Mouse (Mus musculus): ENCODE measurements around the gene Cd200. TPM values are rescaled to one million over a fixed set of nuclear protein-coding genes. Genes with fewer than 3 reads are reported as not detected.
"Not testable (repeated sequence)": the region's sequence is repeated elsewhere in the genome, so short reads cannot be mapped to it uniquely, and the experiment has no call there.

Cd200 gene
- polyA plus RNA-seq (2016; fragmentation: Nextera tagmentation; extraction: Ambion mirVana), result 7.1 and 10.2 TPM in 2 replicates

DNA sequence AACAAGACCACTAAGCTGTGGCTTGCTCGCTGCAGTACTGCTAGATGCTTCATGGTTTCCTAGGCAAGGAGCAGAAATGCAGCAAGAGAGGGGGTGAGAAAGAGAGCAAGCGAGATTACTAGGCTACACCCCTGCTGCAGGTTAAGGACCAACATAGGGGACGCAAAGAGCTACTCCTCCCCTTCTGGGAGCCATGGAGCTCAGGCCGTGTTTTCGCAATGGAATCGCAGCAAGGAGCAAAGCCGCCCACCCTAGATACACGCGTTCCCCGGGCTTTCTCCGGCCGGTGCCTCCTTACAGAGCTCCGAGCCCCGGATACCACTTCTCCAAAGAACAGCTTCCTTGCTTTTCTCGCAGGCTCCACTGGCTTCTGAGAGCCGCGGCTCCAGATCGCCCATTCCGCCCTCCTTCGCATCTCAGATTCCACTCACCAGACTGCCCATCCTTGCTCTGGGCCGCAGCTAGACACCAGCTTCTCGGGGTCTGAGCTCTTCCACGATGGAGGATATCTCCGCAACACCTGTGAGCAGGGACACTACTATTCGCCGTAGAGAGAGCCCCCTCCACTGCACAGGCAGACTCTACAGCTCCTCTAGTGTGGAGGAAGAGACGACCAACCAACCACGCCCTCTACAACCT lies at the start of gene Cd200:
Gene Cd200, minus strand, starts transcription at position 629 of the 639 bp plus-strand sequence.
- peak; percentile 56 for DNase-seq (ENCODE audit: extremely low spot score, low spot score)
- Histone ChIP-seq H3K4me1 (peaks cover 14% of the 10 kb centered on the region), H3K9me3 (no peaks in the 10 kb centered on the region), H3K4me3 (peak within 1 kb of the TSS; percentile 61), H3K27me3 (ENCODE audit: poor library complexity, severe bottlenecking) (peaks cover 18% of the 10 kb centered on the region; the same call in 1 of the 2 replicates), H3K27ac (peak within 1 kb of the TSS; percentile 82), H3K36me3 (replicated peaks) (no peaks in the 10 kb centered on the region)
- WGBS, result under 1% methylated on average over 28 of the region's 28 CpGs

- no peak for DNase-seq (ENCODE audit: extremely low spot score, low spot score)
- Histone ChIP-seq H3K36me3 (replicated peaks) (no peaks in the 10 kb centered on the region), H3K27ac (no peak overlapping the region), H3K27me3 (ENCODE audit: poor library complexity, severe bottlenecking) (no peaks in the 10 kb centered on the region), H3K9me3 (no peaks in the 10 kb centered on the region), H3K4me3 (no peak overlapping the region), H3K4me1 (no peaks in the 10 kb centered on the region)
Observed at GRCm38 (mm10) chr16:45454762-45455161, 45.9 kb upstream of the Cd200 start.

- Histone ChIP-seq H3K36me3 (replicated peaks) (no peaks in the 10 kb centered on the region), H3K4me3 (no peak overlapping the region), H3K27me3 (ENCODE audit: poor library complexity, severe bottlenecking) (no peaks in the 10 kb centered on the region), H3K9me3 (no peaks in the 10 kb centered on the region), H3K4me1 (no peaks in the 10 kb centered on the region), H3K27ac (no peak overlapping the region)
- no peak for DNase-seq (ENCODE audit: extremely low spot score, low spot score)
- WGBS, result 79% methylated on average over 1 of the region's 1 CpGs
Observed at GRCm38 (mm10) chr16:45437230-45437739, 28.4 kb upstream of the Cd200 start.

DNA sequence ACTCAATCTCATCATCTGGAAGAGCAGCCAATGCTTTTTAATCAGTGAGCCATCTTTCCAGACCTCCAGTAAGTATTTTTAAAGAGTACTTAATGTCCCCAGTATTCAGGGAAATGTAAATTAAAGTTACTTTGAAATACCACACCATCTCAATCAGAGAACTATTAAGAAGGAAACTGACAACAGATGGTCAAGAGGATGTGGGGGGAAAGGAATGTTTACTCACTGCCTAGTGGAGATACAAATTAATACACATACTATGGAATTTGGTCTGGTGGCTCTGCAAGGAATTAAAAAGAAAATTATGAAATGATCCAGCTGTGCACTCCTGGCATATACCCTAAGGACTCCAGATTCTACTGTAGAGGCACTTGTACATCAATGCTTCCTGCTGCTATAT lies 26.7 kb upstream of the Cd200 start:
- no peaks in the 10 kb centered on the region for H3K36me3 ChIP-seq (replicated peaks)
- H3K4me3 ChIP-seq, result no peak overlapping the region
- no peaks in the 10 kb centered on the region for H3K9me3 ChIP-seq
- no peak overlapping the region for H3K27ac ChIP-seq
- H3K4me1 ChIP-seq, result no peaks in the 10 kb centered on the region
- no peaks in the 10 kb centered on the region for H3K27me3 ChIP-seq (ENCODE audit: poor library complexity, severe bottlenecking)
- DNase-seq (ENCODE audit: extremely low spot score, low spot score), result no peak

DNA sequence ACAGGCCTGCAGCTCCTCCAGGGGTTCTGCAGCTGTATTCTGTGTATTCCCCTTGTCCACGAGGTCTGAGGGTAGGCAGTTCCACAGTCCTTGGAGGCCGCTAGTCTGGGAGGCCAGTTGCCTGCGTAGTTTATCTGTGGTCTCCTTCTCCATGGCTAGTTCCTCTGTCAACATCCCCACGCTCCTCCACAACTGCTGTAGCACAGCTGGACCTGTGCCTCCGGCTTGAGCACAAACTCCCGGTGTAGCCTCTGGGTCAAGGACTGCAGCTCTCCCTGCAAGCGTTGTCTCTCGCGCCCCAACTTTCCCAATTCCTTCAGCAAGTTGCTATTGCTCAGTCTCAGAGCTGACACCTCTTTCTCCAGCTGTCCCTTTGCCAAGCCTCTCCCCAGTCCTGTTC lies 18.8 kb upstream of the Cd200 start:
- Histone ChIP-seq H3K27me3 (ENCODE audit: poor library complexity, severe bottlenecking) (no peaks in the 10 kb centered on the region), H3K36me3 (replicated peaks) (no peaks in the 10 kb centered on the region), H3K27ac (no peak overlapping the region), H3K9me3 (no peaks in the 10 kb centered on the region), H3K4me1 (no peaks in the 10 kb centered on the region), H3K4me3 (no peak overlapping the region)
- DNase-seq (ENCODE audit: extremely low spot score, low spot score), result no peak
- 91% methylated on average over 9 of the region's 9 CpGs for WGBS

GRCm38 (mm10) chr16:45413497-45413896 lies 4.6 kb upstream of the Cd200 start:
- no peaks in the 10 kb centered on the region for H3K36me3 ChIP-seq (replicated peaks)
- peaks cover 3% of the 10 kb centered on the region for H3K4me1 ChIP-seq
- peaks cover 7% of the 10 kb centered on the region; the same call in 1 of the 2 replicates for H3K27me3 ChIP-seq (ENCODE audit: poor library complexity, severe bottlenecking)
- H3K4me3 ChIP-seq, result no peak overlapping the region
- DNase-seq (ENCODE audit: extremely low spot score, low spot score), result no peak
- H3K27ac ChIP-seq, result no peak overlapping the region
- no peaks in the 10 kb centered on the region for H3K9me3 ChIP-seq

- H3K36me3 ChIP-seq (replicated peaks); H3K9me3 ChIP-seq; DNase-seq (ENCODE audit: extremely low spot score, low spot score): not testable (repeated sequence)
- Histone ChIP-seq H3K27ac (peak overlapping the region; percentile 82; the same call in 1 of the 2 replicates), H3K4me3 (peak overlapping the region; percentile 61), H3K4me1 (peaks cover 14% of the 10 kb centered on the region), H3K27me3 (ENCODE audit: poor library complexity, severe bottlenecking) (peaks cover 18% of the 10 kb centered on the region; the same call in 1 of the 2 replicates)
- 37% methylated on average over 7 of the region's 7 CpGs for WGBS
Observed at GRCm38 (mm10) chr16:45409064-45409446, 202 bp upstream of the Cd200 start.

DNA sequence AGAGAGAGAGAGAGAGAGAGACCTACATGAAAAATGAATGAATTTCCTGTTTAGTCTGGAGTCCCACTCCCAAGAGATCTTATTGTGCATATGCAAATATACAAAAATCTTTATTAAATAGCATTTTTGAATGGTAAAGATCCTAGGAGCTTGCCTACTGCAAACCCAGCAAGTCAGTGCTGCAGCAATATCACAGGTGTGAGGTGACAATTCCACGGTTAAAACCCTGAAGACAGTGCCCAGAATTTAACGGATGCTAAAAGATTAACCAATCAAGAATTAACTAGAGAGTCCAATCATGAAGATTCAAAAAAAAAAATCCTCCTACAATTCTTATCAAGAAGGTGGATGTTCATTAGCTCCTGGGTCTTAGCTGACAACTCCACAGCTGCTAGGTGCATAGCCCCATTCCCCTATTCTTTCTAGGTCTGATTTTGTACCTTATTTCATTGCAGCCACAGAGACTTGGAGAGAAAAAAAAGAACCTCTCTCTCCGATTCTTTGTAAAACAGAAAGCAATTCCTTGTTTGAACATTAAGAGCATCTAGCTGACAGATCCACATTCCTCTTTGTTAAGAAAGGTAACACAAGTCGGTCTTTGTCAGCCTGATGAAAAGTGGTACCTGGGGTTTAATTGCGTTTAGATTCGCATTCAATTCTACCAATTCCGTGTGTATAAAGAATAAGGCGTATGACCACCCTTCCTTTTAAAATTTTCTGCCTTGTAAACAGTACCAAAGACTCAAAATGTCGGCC lies 1.0 kb downstream of the Cd200 start:
- H3K27ac ChIP-seq, result peak overlapping the region; percentile 82
- no peaks in the 10 kb centered on the region for H3K9me3 ChIP-seq
- no peaks in the 10 kb centered on the region for H3K36me3 ChIP-seq (replicated peaks)
- WGBS, result 40% methylated on average over 9 of the region's 9 CpGs
- peaks cover 14% of the 10 kb centered on the region for H3K4me1 ChIP-seq
- DNase-seq (ENCODE audit: extremely low spot score, low spot score), result no peak
- H3K4me3 ChIP-seq, result peak overlapping the region; percentile 61
- peaks cover 18% of the 10 kb centered on the region; the same call in 1 of the 2 replicates for H3K27me3 ChIP-seq (ENCODE audit: poor library complexity, severe bottlenecking)

DNA sequence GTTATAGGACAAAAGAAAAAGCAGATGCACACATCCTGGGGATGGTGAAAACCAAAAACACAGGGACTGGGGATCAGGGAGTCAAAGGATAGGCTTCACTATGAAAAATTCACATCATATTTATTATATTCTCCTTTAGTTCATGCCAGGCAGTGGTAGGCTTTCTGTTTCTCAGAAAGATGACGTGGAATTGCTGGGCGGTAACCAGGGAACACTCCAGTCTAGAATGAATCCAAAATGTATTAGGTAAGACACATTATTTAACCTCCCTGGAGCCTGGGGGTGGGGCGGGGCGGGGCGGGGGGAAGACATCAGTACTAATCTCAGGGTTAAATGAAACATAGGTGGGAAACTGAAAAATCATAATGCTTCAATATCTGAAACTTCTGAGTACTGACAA lies 1.8 kb downstream of the Cd200 start:
- H3K36me3 ChIP-seq (replicated peaks), result no peaks in the 10 kb centered on the region
- peaks cover 18% of the 10 kb centered on the region; the same call in 1 of the 2 replicates for H3K27me3 ChIP-seq (ENCODE audit: poor library complexity, severe bottlenecking)
- DNase-seq (ENCODE audit: extremely low spot score, low spot score), result no peak
- H3K27ac ChIP-seq, result no peak overlapping the region
- H3K9me3 ChIP-seq, result no peaks in the 10 kb centered on the region
- H3K4me1 ChIP-seq, result peaks cover 14% of the 10 kb centered on the region
- no peak overlapping the region for H3K4me3 ChIP-seq
- 93% methylated on average over 5 of the region's 5 CpGs for WGBS

DNA sequence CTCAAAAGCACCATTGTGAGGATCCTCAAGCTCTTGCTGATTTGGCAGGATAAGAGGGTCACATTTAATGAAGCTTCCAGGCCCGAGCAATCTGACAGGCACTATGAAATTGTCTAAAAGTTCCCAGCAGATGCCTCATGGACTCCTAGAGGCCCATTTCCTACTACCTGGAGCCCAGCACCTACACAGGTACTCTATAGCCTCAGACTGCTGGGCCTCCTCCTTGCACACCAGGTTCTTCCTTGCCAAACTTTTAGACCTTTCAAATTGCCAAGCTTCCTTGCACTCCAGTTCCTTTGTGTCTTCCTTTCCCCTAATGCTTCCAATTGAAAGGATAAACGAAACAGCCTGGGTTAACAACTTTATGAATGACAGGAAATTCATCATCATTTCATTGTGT lies 5.9 kb downstream of the Cd200 start:
- no peak overlapping the region for H3K27ac ChIP-seq
- no peaks in the 10 kb centered on the region for H3K9me3 ChIP-seq
- peaks cover 6% of the 10 kb centered on the region for H3K4me1 ChIP-seq
- no peak overlapping the region for H3K4me3 ChIP-seq
- DNase-seq (ENCODE audit: extremely low spot score, low spot score), result no peak
- 86% methylated on average over 2 of the region's 2 CpGs for WGBS
- H3K27me3 ChIP-seq (ENCODE audit: poor library complexity, severe bottlenecking), result peaks cover 11% of the 10 kb centered on the region; the same call in 1 of the 2 replicates
- no peaks in the 10 kb centered on the region for H3K36me3 ChIP-seq (replicated peaks)

DNA sequence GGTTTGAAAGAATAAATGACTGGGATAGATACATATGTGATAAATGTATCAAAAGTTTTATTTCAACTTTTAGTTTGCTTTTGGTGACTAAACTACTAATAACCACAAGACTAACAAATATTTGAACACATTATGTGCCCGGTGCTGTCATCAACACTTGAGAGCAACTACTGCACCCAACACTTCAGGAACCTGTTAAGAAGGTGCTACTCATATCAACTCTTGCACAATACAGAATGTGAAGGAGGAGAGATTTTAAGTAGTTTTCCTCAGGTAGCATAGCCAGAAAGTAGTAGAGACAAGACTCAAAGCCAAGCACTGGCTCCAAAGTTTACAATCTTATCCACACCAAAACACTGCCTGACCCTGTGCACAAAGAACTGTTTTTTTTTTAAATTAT lies 6.8 kb downstream of the Cd200 start:
- H3K4me1 ChIP-seq, result no peaks in the 10 kb centered on the region
- H3K36me3 ChIP-seq (replicated peaks), result no peaks in the 10 kb centered on the region
- no peaks in the 10 kb centered on the region for H3K9me3 ChIP-seq
- WGBS, result 92% methylated on average over 1 of the region's 1 CpGs
- H3K4me3 ChIP-seq, result no peak overlapping the region
- H3K27me3 ChIP-seq (ENCODE audit: poor library complexity, severe bottlenecking), result 0 out of 2 replicates have a peak, but pooled peaks cover 1% of the 10 kb centered on the region
- DNase-seq (ENCODE audit: extremely low spot score, low spot score), result no peak
- no peak overlapping the region for H3K27ac ChIP-seq

- Histone ChIP-seq H3K36me3 (replicated peaks) (no peaks in the 10 kb centered on the region), H3K27me3 (ENCODE audit: poor library complexity, severe bottlenecking) (no peaks in the 10 kb centered on the region), H3K4me1 (no peaks in the 10 kb centered on the region), H3K9me3 (no peaks in the 10 kb centered on the region), H3K4me3 (no peak overlapping the region), H3K27ac (no peak overlapping the region)
- WGBS, result 74% methylated on average over 9 of the region's 9 CpGs
- no peak for DNase-seq (ENCODE audit: extremely low spot score, low spot score)
Observed at GRCm38 (mm10) chr16:45399947-45400555, 8.8 kb downstream of the Cd200 start.

- H3K27ac ChIP-seq, result no peak overlapping the region
- no peak overlapping the region for H3K4me3 ChIP-seq
- DNase-seq (ENCODE audit: extremely low spot score, low spot score), result no peak
- H3K4me1 ChIP-seq, result no peaks in the 10 kb centered on the region
- H3K27me3 ChIP-seq (ENCODE audit: poor library complexity, severe bottlenecking), result no peaks in the 10 kb centered on the region
- no peaks in the 10 kb centered on the region for H3K36me3 ChIP-seq (replicated peaks)
- WGBS, result 92% methylated on average over 3 of the region's 3 CpGs
- no peaks in the 10 kb centered on the region for H3K9me3 ChIP-seq
Observed at GRCm38 (mm10) chr16:45399411-45399810, 9.4 kb downstream of the Cd200 start.

Data from forebrain, embryonic 10.5 days (tissue).